Mouse (Mus musculus): ENCODE results near the gene Krtcap3.
"Not testable (repeated sequence)": the region's sequence is repeated elsewhere in the genome, so short reads cannot be mapped to it uniquely, and the experiment has no call there.

Krtcap3 gene

GRCm38 (mm10) chr5:31251541-31252101 is at the start of gene Krtcap3:
Gene Krtcap3, plus strand, starts transcription at chr5:31251691.
- DNase-seq (ENCODE audit: low spot score in 2 of 2): no peak

DNA sequence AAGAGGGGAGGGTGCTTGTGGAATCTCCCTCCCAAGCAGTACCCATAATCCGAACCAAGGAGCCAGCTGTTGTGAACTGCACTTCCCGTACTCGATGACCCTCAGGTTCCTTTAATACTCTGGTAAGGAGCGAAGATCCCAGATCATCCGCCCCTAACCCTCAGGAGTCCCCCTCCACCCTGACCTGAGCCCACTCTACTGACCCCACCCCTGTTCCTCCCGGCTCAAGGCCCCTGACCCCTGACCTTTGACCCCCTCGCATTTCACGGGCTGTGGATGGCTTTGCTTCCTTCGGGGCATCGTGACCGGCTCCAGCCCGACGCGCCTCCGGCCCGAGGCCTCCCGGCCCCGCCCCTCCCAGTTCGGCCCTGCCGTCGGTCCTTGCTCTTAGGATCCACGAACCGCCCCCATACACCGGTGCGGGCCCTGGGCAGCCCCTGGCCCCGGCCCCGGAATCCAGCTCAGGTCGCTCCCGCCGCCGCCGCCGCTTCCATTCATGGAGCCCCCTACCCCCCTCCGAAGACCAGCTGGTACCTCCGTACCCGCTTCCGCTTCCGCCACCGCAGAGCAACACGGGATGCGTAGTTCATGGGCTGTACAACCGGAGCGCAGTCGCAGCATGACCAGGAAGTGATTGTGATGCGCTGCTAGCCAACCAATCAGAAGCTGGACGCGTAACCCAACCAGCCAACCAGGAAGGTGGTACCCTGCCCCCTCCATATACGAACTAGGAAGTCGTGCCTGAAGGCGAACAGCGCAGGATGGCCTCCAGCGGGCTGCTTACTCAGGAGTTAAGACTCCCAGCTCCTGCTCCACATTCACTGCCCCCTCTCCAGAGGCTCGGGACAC is 49.5 kb upstream of the Krtcap3 start, which contains the start of gene Zfp513:
Zfp513 (minus strand) TSS at position 562 of the 849 bp plus-strand sequence.
- peak; percentile 98 to 99 for DNase-seq (ENCODE audit: low spot score in 2 of 2)

DNA sequence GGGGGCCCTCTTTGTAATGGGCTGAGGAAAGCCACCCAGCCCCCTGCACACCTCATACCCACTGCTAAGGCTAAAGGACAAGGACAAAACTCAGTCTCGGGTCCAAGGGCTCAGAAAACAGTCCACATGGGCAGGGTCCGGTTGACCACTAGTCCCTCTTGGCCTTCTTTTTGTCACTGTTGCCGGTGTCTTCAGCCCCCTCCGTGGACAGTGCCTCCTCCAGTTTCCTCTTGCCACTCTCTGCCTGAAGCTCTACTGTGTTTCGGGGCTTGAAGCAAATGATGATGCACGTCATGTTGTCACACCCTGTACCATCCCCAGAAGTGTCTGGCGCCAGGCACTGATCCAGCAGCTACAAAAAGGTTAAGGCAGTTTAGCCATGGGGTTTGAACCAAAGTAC is 48.6 kb upstream of the Krtcap3 start:
- DNase-seq (ENCODE audit: low spot score in 2 of 2): no peak

- DNase-seq (ENCODE audit: low spot score in 2 of 2): no peak
These were observed 47.6 kb upstream of the Krtcap3 start for GRCm38 (mm10) chr5:31203866-31204265.

DNA sequence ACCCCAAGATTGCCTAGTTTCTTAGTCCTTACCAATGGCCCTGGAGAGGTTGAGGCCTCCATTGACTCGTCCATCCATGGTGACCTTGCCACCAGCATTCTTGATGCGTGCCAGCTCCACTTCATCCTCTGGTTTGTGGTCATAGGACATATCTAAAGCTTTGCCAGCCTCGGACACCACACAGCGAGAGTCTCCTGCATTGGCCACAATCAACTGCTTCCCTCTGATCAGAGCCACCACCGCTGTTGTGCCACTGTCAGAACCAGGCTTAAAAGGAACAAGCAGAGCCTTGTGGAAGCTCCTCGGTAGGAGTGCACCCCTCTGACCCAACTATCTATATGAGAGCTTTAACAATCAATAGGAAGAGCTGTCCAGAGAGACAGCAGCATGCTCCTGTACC is 47.1 kb upstream of the Krtcap3 start:
- no peak for DNase-seq (ENCODE audit: low spot score in 2 of 2)

DNA sequence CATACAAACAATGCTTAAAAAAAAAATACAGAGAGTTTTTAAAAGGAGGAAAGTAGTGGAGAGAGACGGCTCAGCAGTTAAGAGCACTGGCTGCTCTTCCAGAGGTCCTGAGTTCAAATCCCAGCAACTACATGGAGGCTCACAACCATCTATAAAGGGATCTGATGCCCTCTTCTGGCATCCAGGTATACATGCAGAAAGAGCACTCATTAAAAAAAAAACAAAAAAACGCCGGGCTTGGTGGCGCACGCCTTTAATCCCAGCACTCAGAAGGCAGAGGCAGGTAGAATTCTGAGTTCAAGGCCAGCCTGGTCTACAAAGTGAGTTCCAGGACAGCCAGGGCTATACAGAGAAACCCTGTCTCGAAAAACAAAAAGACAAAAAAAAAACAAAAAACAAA is 34.9 kb upstream of the Krtcap3 start:
- DNase-seq (ENCODE audit: low spot score in 2 of 2): not testable (repeated sequence)

- no peak for DNase-seq (ENCODE audit: low spot score in 2 of 2)
These were observed 33.2 kb upstream of the Krtcap3 start for GRCm38 (mm10) chr5:31218294-31218693.

DNA sequence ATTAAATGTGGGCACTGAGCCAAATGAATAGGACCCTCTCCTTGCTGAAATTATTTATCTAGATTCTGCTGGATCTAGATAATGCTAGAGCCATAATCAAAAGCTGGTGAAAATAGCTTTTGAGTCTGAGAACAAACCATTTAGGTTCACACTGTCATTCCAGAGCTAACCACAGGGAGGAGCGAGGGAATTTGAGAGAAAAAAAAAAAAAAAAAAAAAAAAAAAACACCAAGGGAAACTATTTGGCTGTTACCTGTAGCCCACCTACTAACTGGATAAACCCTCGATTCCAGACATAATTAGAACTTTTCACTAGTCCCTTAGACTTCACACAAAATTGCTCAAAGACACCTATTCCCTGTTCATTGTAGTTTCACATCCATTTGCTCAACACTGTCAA is 32.4 kb upstream of the Krtcap3 start:
- DNase-seq (ENCODE audit: low spot score in 2 of 2): no peak

GRCm38 (mm10) chr5:31219474-31219873 is 32.0 kb upstream of the Krtcap3 start:
- no peak for DNase-seq (ENCODE audit: low spot score in 2 of 2)

DNA sequence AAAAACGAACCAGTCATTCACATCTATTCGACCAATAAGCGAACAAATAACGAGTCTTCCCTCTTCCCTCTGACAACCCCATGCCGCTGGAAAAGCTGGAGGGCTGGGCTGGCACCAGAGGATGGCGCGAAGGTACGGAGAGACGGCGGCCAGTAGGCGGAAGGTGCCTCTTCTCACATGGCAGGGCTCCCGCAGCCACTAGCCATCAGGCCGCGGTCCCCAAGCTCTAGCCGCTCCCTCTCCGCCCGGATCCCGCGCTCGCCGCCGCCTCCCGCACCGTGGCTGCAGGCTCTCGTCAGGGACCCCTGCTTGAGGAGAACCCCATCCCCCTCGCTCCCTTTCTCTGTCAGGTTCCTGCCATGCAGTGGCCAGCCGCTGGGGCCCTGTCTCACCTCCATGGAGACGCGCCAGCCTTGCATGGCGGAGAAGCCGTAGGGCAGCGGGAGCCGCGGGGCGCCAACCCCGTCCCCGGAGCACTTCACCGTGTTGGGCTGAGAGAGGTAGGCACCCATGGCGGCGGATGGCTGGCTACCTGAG is 31.5 kb upstream of the Krtcap3 start:
- peak in 1 of 2 experiments; percentile 39 for DNase-seq (ENCODE audit: low spot score in 2 of 2)

DNA sequence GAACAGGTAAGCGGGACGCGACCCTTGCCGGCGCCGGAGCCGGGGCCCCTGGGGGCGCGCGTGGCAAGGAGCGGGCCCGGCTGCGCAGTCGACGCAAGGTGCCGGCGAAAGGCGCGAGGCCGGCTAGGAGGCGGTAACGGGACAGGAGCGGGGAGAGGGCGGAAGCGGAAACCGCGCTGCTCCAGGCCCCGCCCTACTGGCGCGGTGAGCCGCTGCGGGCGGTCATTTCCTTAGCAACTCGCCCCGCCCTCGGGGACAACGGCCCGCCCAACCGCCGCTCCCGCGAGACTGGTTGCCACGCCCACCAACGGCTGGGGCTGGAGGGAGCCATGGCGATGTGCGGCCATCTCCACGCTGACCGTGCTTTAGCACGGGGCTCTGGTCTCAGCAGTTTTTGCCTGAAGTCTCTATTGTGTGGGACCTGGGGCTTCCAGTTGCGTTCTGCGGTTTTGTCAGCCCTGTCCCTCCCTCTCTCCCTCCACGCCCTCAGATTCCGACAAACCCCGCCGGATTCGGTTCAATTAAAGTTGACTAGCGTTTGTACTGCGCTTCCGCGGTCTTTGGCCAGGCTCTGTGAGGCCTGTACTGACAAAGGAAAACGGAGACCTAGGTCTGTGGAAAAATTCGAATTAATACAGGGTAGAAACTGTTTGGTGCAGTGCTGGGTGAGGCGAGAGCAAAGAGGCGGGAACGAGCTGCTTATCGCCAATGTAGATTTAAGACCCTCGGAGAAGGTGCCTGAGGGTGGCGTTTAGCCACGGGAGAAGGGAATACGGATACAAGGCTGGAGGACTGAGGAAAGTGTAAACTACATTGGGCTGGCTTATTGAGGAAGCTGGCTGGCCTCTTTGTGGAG is 30.8 kb upstream of the Krtcap3 start, which contains the start of gene Ppm1g:
Ppm1g (minus strand) TSS at position 240 of the 856 bp plus-strand sequence.
- DNase-seq (ENCODE audit: low spot score in 2 of 2): peak; percentile 93

GRCm38 (mm10) chr5:31221304-31221945 is 30.1 kb upstream of the Krtcap3 start:
- DNase-seq (ENCODE audit: low spot score in 2 of 2): no peak

GRCm38 (mm10) chr5:31222696-31223095 is 28.8 kb upstream of the Krtcap3 start:
- no peak for DNase-seq (ENCODE audit: low spot score in 2 of 2)

DNA sequence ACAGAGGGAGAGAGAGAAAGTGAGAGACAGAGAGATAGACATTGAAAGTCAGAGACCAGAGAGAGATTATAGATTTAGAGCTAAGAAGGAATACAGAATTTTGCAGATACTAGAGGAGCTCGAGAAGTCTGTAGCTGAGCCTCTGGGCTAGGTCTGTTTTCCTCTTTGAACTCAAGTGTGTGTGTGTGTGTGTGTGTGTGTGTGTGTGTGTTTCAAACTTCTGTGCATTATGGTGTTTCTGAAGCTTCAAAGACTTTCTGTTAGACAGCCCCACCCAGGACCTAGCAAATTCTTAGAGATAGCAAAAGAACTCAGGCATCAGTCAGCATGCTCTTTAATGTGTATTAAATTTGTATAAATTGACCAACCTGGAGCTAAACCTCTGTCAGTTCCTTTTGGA is 24.9 kb upstream of the Krtcap3 start:
- DNase-seq (ENCODE audit: low spot score in 2 of 2): no peak

- peak; percentile 94 to 96 for DNase-seq (ENCODE audit: low spot score in 2 of 2)
These were observed 10.6 kb upstream of the Krtcap3 start, which contains the start of the genes Nrbp1 and Gm9970 for GRCm38 (mm10) chr5:31240637-31241521. Gene Nrbp1, plus strand, starts transcription at chr5:31240864. Gene Gm9970, minus strand, starts transcription at chr5:31241232.

GRCm38 (mm10) chr5:31241522-31242034 is 9.9 kb upstream of the Krtcap3 start:
- DNase-seq (ENCODE audit: low spot score in 2 of 2): no peak

DNA sequence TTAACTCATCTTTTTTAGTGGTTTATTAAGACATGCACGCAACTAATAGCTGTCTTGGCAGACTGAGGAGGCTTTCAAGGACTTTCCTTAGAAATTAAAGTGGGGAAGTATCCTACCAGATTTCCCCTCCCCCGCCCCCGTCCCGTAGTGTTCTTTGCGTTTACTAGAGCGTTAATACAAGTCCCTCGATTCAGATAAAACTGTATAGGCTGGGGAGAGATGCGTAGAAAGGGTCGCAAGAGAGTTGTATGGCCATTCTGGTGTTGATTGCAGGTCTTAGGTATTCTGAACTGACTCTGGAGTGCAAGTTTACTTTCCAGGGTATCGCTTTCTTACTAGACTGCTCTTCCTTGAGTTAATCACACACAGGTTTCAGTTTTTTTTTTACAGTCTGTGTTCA is 9.3 kb upstream of the Krtcap3 start:
- DNase-seq (ENCODE audit: low spot score in 2 of 2): no peak

DNA sequence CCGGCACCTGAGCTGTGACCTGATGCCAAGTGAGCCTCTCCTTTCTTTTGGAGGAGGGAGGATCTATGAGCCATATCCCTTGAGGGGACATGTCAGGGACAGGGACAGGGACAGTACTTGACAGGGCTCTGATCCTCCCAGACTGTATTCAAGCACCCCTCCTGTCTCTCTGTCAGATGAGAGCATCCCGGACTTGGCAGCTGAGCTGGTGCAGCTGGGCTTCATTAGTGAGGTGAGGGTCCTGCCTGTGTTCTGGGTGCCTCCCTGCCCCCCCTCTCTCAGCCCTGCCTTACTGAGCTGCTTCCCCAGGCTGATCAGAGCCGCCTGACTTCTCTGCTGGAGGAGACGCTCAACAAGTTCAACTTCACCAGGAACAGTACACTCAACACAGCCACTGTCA is 775 bp upstream of the Krtcap3 start:
- DNase-seq (ENCODE audit: low spot score in 2 of 2): no peak

DNA sequence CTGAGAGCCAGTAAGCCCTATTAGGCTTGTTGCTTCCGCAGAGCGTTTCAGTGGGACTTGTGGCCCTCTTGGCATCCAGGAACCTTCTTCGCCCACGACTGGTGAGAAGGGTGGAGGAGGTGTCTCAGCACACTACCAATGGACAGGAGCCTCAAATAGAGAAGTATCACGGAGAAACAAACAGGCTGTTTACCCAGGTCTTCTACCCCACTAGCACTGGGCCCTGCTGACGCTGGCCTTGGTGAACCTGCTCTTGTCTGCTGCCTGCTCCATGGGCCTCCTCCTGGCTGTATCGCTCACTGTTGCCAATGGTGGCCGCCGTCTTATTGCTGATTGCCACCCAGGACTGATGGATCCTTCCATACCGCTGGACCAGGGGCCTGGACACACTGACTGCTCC is 660 bp downstream of the Krtcap3 start:
- no peak for DNase-seq (ENCODE audit: low spot score in 2 of 2)
